8 mouse cellular contexts compared by ENCODE assay signal in the genomic region with DNA sequence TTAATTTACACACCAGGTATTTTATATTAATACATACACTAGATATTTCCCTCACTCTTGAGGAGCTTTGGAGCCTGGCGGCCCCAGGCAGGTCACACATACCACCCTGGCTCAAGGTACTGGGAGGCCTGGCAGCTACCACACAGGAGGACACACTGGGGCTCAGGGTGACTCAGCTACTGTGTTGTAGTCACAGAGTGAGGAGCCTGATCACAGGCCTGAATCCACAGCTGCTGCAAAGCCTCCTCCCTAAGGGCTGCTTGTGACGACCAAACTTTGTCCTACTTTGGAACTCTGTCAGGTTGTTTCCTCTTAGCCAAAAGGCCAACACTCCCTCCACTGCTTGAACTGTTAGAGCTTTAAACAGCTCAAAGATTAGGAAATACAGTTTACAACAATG.
DNase-seq lines count a peak whose midpoint lies in the region; ATAC-seq and TF ChIP-seq lines count a peak whose summit lies in the region.

No protein-coding gene starts in this region.

- WGBS in kidney, postnatal 0 days: 47% methylated on average over 2 of the region's 2 CpGs
- WGBS in forebrain, embryonic 16.5 days: 51% methylated on average over 2 of the region's 2 CpGs
- WGBS in hindbrain, embryonic 10.5 days: 66% methylated on average over 2 of the region's 2 CpGs
- 62% methylated on average over 2 of the region's 2 CpGs for WGBS in midbrain, embryonic 10.5 days

- peaks cover 18% of the 10 kb centered on the region for H3K4me1 ChIP-seq in kidney, postnatal 0 days (replicated peaks; ENCODE audit: insufficient read depth, low read length)
- H3K4me1 ChIP-seq in forebrain, embryonic 16.5 days (replicated peaks; ENCODE audit: control insufficient read depth, insufficient read depth, low read length): peaks cover 25% of the 10 kb centered on the region
- peaks cover 21% of the 10 kb centered on the region for H3K4me1 ChIP-seq in hindbrain, embryonic 10.5 days (replicated peaks)
- peaks cover 21% of the 10 kb centered on the region for H3K4me1 ChIP-seq in midbrain, embryonic 10.5 days

- peak overlapping the region; percentile 42 for H3K27ac ChIP-seq in kidney, postnatal 0 days
- peak overlapping the region; percentile 71 for H3K27ac ChIP-seq in forebrain, embryonic 16.5 days (ENCODE audit: low read length)
- peak overlapping the region; percentile 78 for H3K27ac ChIP-seq in hindbrain, embryonic 10.5 days
- H3K27ac ChIP-seq in midbrain, embryonic 10.5 days (replicated peaks): peak overlapping the region; percentile 81

- peak; percentile 41 for DNase-seq in kidney, postnatal 0 days (ENCODE audit: low spot score)
- no peak for DNase-seq in kidney, adult 18-20 months
- DNase-seq in hindbrain, embryonic 10.5 days (ENCODE audit: low spot score): no peak
- no peak for DNase-seq in midbrain, embryonic 10.5 days (ENCODE audit: low spot score)
- DNase-seq in thymus, postnatal 14 days: no peak
- DNase-seq in frontal cortex, adult 2 months (ENCODE audit: extremely low spot score in 1 of 2, low spot score in 1 of 2): no peak
- no peak for DNase-seq in spleen, postnatal 4 days (ENCODE audit: low spot score in 2 of 2)

- no peak for TF ChIP-seq CTCF in kidney, postnatal 0 days (IDR thresholded peaks at IDR 0.05; ENCODE audit: low read depth)

- no peaks in the 10 kb centered on the region for H3K9me3 ChIP-seq in kidney, postnatal 0 days (replicated peaks; ENCODE audit: low read length)
- no peaks in the 10 kb centered on the region for H3K9me3 ChIP-seq in forebrain, embryonic 16.5 days (ENCODE audit: control insufficient read depth, low read length)
- peaks cover 9% of the 10 kb centered on the region; the same call in 1 of the 2 replicates for H3K9me3 ChIP-seq in hindbrain, embryonic 10.5 days
- H3K9me3 ChIP-seq in midbrain, embryonic 10.5 days (replicated peaks): no peaks in the 10 kb centered on the region; the same call in 1 of the 2 replicates

- no peaks in the 10 kb centered on the region for H3K27me3 ChIP-seq in kidney, postnatal 0 days (ENCODE audit: insufficient read depth, low read length)
- no peaks in the 10 kb centered on the region for H3K27me3 ChIP-seq in forebrain, embryonic 16.5 days (replicated peaks; ENCODE audit: control insufficient read depth, insufficient read depth, low read length)
- no peaks in the 10 kb centered on the region for H3K27me3 ChIP-seq in hindbrain, embryonic 10.5 days (ENCODE audit: insufficient read depth, poor library complexity, severe bottlenecking)
- no peaks in the 10 kb centered on the region for H3K27me3 ChIP-seq in midbrain, embryonic 10.5 days (ENCODE audit: low read depth, poor library complexity, severe bottlenecking)

- peak; percentile 54; the same call in 1 of the 2 replicates for ATAC-seq in kidney, postnatal 0 days (replicated peaks; ENCODE audit: low FRiP score, low read depth)
- peak; percentile 60 for ATAC-seq in forebrain, embryonic 16.5 days

- H3K4me3 ChIP-seq in kidney, postnatal 0 days (replicated peaks; ENCODE audit: low read depth, low read length): no peak overlapping the region
- no peak overlapping the region for H3K4me3 ChIP-seq in forebrain, embryonic 16.5 days (replicated peaks; ENCODE audit: low read length)
- no peak overlapping the region for H3K4me3 ChIP-seq in hindbrain, embryonic 10.5 days
- H3K4me3 ChIP-seq in midbrain, embryonic 10.5 days: no peak overlapping the region

- H3K36me3 ChIP-seq in kidney, postnatal 0 days (ENCODE audit: insufficient read depth, low read length): no peaks in the 10 kb centered on the region
- no peaks in the 10 kb centered on the region for H3K36me3 ChIP-seq in forebrain, embryonic 16.5 days (ENCODE audit: control insufficient read depth, insufficient read depth)
- peaks cover 5% of the 10 kb centered on the region; the same call in 1 of the 2 replicates for H3K36me3 ChIP-seq in hindbrain, embryonic 10.5 days
- no peaks in the 10 kb centered on the region for H3K36me3 ChIP-seq in midbrain, embryonic 10.5 days

- no peak overlapping the region for H3K9ac ChIP-seq in kidney, postnatal 0 days (ENCODE audit: low read depth, low read length)
- H3K9ac ChIP-seq in forebrain, embryonic 16.5 days (replicated peaks; ENCODE audit: low read depth, low read length): no peak overlapping the region

- H3K4me2 ChIP-seq in kidney, postnatal 0 days (ENCODE audit: low read length): no peak overlapping the region
- H3K4me2 ChIP-seq in forebrain, embryonic 16.5 days (ENCODE audit: low read length): no peak overlapping the region
